Mouse (Mus musculus) MEL (cell line): ENCODE results near the gene Tex46. TPM values are rescaled to one million over a fixed set of nuclear protein-coding genes. Genes with fewer than 3 reads are reported as not detected.

Experiments
- DNase-seq: peaks from one replicate; pipeline ENCODE4 v3.0.0; 2011; ENCODE audit warnings: low read depth, low spot score
- H3K27ac ChIP-seq: 2 replicates; pipeline ENCODE4 v1.5.1; 2012; ENCODE audit warnings: low read depth, mild to moderate bottlenecking, control low read depth, low read length, moderate library complexity; ENCODE audit not compliant: control insufficient read depth
- H3K27me3 ChIP-seq, 2 experiments: fragments of 150-350 bp in 1 of 2; sonication (generic) in 1 of 2; 2 replicates each; pipeline ENCODE4 v1.6.1; 2012; ENCODE audit warnings: low read length in 2 of 2, mild to moderate bottlenecking in 2 of 2, improper control_type of control experiment in 1 of 2, moderate library complexity in 1 of 2; ENCODE audit not compliant: insufficient read depth in 2 of 2, control insufficient read depth in 1 of 2
- H3K36me3 ChIP-seq, 2 experiments: 2 replicates each; pipeline ENCODE4 v1.6.1; 2012 to 2014; ENCODE audit warnings: low read length in 2 of 2, improper control_type of control experiment in 1 of 2, inconsistent platforms in 1 of 2, mild to moderate bottlenecking in 1 of 2; ENCODE audit not compliant: insufficient read depth in 2 of 2, control insufficient read depth in 1 of 2
- H3K4me1 ChIP-seq, 2 experiments: fragments of 150-350 bp in 1 of 2; sonication (generic) in 1 of 2; 2 replicates each; pipeline ENCODE4 v1.6.1; 2012; ENCODE audit warnings: low read length in 2 of 2, improper control_type of control experiment in 1 of 2, mild to moderate bottlenecking in 1 of 2; ENCODE audit not compliant: insufficient read depth in 2 of 2, control insufficient read depth in 1 of 2
- H3K4me3 ChIP-seq, 2 experiments: fragments of 150-350 bp in 1 of 2; sonication (generic) in 1 of 2; 2 replicates each; pipeline ENCODE4 v1.5.1; 2012; ENCODE audit warnings: low read depth in 2 of 2, low read length in 2 of 2, mild to moderate bottlenecking in 2 of 2, moderate library complexity in 2 of 2, control low read depth in 1 of 2, improper control_type of control experiment in 1 of 2; ENCODE audit not compliant: control insufficient read depth in 1 of 2, insufficient read depth in 1 of 2
- H3K79me2 ChIP-seq: 2 replicates; pipeline ENCODE4 v1.6.1; 2012; ENCODE audit warnings: mild to moderate bottlenecking, low read length, moderate library complexity; ENCODE audit not compliant: control insufficient read depth, poor library complexity, insufficient read depth
- H3K9ac ChIP-seq: 2 replicates; pipeline ENCODE4 v1.6.1; 2012; ENCODE audit warnings: low read depth, mild to moderate bottlenecking, control low read depth, low read length, moderate library complexity; ENCODE audit not compliant: control insufficient read depth, poor library complexity, severe bottlenecking
- H3K9me3 ChIP-seq: fragments of 150-350 bp; sonication (generic); replicated peaks from 2 replicates; pipeline ENCODE4 v1.6.1; 2012; ENCODE audit warnings: mild to moderate bottlenecking, low read length, improper control_type of control experiment, moderate library complexity; ENCODE audit not compliant: insufficient read depth
- BHLHE40 ChIP-seq: IDR thresholded peaks from 2 replicates; pipeline ENCODE4 v1.6.1; 2012; ENCODE audit warnings: low read depth, mild to moderate bottlenecking, inconsistent platforms, low read length, improper control_type of control experiment, borderline replicate concordance
- CHD1 ChIP-seq: IDR thresholded peaks from 2 replicates; pipeline ENCODE4 v1.6.1; 2012; ENCODE audit warnings: low read depth, mild to moderate bottlenecking, inconsistent platforms, low read length, improper control_type of control experiment
- CTCF ChIP-seq, 3 experiments: IDR thresholded peaks in 2 of 3; conservative IDR thresholded peaks in 1 of 3; 2 replicates each; pipeline ENCODE4 v1.5.1; 2011 to 2012; ENCODE audit warnings: low read length in 3 of 3, low read depth in 2 of 3, mild to moderate bottlenecking in 2 of 3, improper control_type of control experiment in 1 of 3, inconsistent platforms in 1 of 3, mixed read lengths in 1 of 3, moderate library complexity in 1 of 3; ENCODE audit not compliant: control insufficient read depth in 1 of 3, insufficient read depth in 1 of 3, poor library complexity in 1 of 3, severe bottlenecking in 1 of 3
- GABPA ChIP-seq: IDR thresholded peaks from 2 replicates; pipeline ENCODE4 v1.6.1; 2012; ENCODE audit warnings: low read depth, mild to moderate bottlenecking, inconsistent platforms, low read length, improper control_type of control experiment, moderate library complexity
- JUND ChIP-seq: IDR thresholded peaks from 2 replicates; pipeline ENCODE4 v1.6.1; 2011; ENCODE audit warnings: low read depth, mild to moderate bottlenecking, improper control_type of control experiment, low read length
- MAZ ChIP-seq: IDR thresholded peaks from 2 replicates; pipeline ENCODE4 v1.6.1; 2012; ENCODE audit warnings: low read depth, mild to moderate bottlenecking, inconsistent platforms, low read length, improper control_type of control experiment
- MEF2A ChIP-seq: IDR thresholded peaks from 2 replicates; pipeline ENCODE4 v1.6.1; 2014; ENCODE audit warnings: low read depth, mild to moderate bottlenecking, inconsistent platforms, low read length, improper control_type of control experiment; ENCODE audit not compliant: poor library complexity, insufficient replicate concordance, severe bottlenecking; ENCODE audit errors: extremely low read depth
- MYB ChIP-seq: IDR thresholded peaks from 2 replicates; pipeline ENCODE4 v1.6.1; 2011; ENCODE audit warnings: mild to moderate bottlenecking, low read depth, low read length, improper control_type of control experiment
- NELFE ChIP-seq: IDR thresholded peaks from 2 replicates; pipeline ENCODE4 v1.6.1; 2011; ENCODE audit warnings: low read depth, low read length, improper control_type of control experiment
- NRF1 ChIP-seq: IDR thresholded peaks from 2 replicates; pipeline ENCODE4 v1.6.1; 2014; ENCODE audit warnings: low read depth, mild to moderate bottlenecking, inconsistent platforms, low read length, improper control_type of control experiment, moderate library complexity; ENCODE audit not compliant: poor library complexity, insufficient read depth, severe bottlenecking
- POLR2A ChIP-seq, 2 experiments: IDR thresholded peaks; 2 replicates each; pipeline ENCODE4 v1.6.1; 2011 to 2012; ENCODE audit warnings: low read length in 2 of 2, mild to moderate bottlenecking in 2 of 2, control low read depth in 1 of 2, improper control_type of control experiment in 1 of 2, low read depth in 1 of 2, moderate library complexity in 1 of 2; ENCODE audit not compliant: control insufficient read depth in 1 of 2, insufficient read depth in 1 of 2, poor library complexity in 1 of 2
- POLR2AphosphoS2 ChIP-seq: IDR thresholded peaks from 2 replicates; pipeline ENCODE4 v1.6.1; 2011; ENCODE audit warnings: low read length, improper control_type of control experiment
- POLR2AphosphoS5 ChIP-seq: IDR thresholded peaks from 2 replicates; pipeline ENCODE4 v1.6.1; 2012; ENCODE audit warnings: low read depth, borderline replicate concordance, mild to moderate bottlenecking, inconsistent platforms, low read length, moderate library complexity, mixed read lengths
- RAD21 ChIP-seq: IDR thresholded peaks from 2 replicates; pipeline ENCODE4 v1.6.1; 2011; ENCODE audit warnings: mild to moderate bottlenecking, low read depth, low read length, improper control_type of control experiment
- RCOR1 ChIP-seq: IDR thresholded peaks from 2 replicates; pipeline ENCODE4 v1.6.1; 2012; ENCODE audit warnings: low read depth, mild to moderate bottlenecking, inconsistent platforms, low read length, improper control_type of control experiment
- SIN3A ChIP-seq: IDR thresholded peaks from 2 replicates; pipeline ENCODE4 v1.6.1; 2012; ENCODE audit warnings: low read length, improper control_type of control experiment, inconsistent platforms
- SMC3 ChIP-seq: IDR thresholded peaks from 2 replicates; pipeline ENCODE4 v1.6.1; 2011; ENCODE audit warnings: low read depth, low read length, improper control_type of control experiment
- TAL1 ChIP-seq: IDR thresholded peaks from 2 replicates; pipeline ENCODE4 v1.6.1; 2012; ENCODE audit warnings: mild to moderate bottlenecking, inconsistent platforms, low read length, moderate library complexity, mixed read lengths
- TBP ChIP-seq: IDR thresholded peaks from 2 replicates; pipeline ENCODE4 v1.8.0; 2011; ENCODE audit warnings: low read depth, low read length, improper control_type of control experiment
- TCF12 ChIP-seq: IDR thresholded peaks from 2 replicates; pipeline ENCODE4 v1.6.1; 2014; ENCODE audit warnings: low read depth, mild to moderate bottlenecking, inconsistent platforms, low read length, improper control_type of control experiment, moderate library complexity
- UBTF ChIP-seq: IDR thresholded peaks from 2 replicates; pipeline ENCODE4 v1.6.1; 2012; ENCODE audit warnings: low read depth, mild to moderate bottlenecking, inconsistent platforms, low read length, improper control_type of control experiment, moderate library complexity, borderline replicate concordance; ENCODE audit not compliant: insufficient read depth
- USF1 ChIP-seq: IDR thresholded peaks from 2 replicates; pipeline ENCODE4 v1.6.1; 2014; ENCODE audit warnings: low read depth, mild to moderate bottlenecking, inconsistent platforms, low read length, improper control_type of control experiment, moderate library complexity
- USF2 ChIP-seq, 2 experiments: IDR thresholded peaks; 2 replicates each; pipeline ENCODE4 v1.6.1; 2011 to 2012; ENCODE audit warnings: improper control_type of control experiment in 2 of 2, low read length in 2 of 2, borderline replicate concordance in 1 of 2, inconsistent platforms in 1 of 2, low read depth in 1 of 2, mild to moderate bottlenecking in 1 of 2; ENCODE audit not compliant: insufficient read depth in 1 of 2
- ZMIZ1 ChIP-seq: IDR thresholded peaks from 2 replicates; pipeline ENCODE4 v1.6.1; 2012; ENCODE audit warnings: low read depth, mild to moderate bottlenecking, inconsistent platforms, low read length, improper control_type of control experiment, moderate library complexity
- ZNF384 ChIP-seq: IDR thresholded peaks from 2 replicates; pipeline ENCODE4 v1.6.1; 2012; ENCODE audit warnings: low read depth, mild to moderate bottlenecking, inconsistent platforms, low read length, improper control_type of control experiment
- polyA plus RNA-seq, 2 experiments: library from polyadenylated mRNA; stranded (reverse) in 1 of 2; unstranded in 1 of 2; fragments of >175 nt in 1 of 2; fragments of >200 nt in 1 of 2; gene quantifications; 2 replicates each; pipeline versions ENCODE4 v1.2.1 to v1.2.4; 2012; ENCODE audit warnings: low replicate concordance in 2 of 2, low read depth in 1 of 2; ENCODE audit not compliant: insufficient read length in 2 of 2, insufficient read depth in 1 of 2, missing spikeins in 1 of 2
- total RNA-seq: library from RNA; depleted of rRNA; stranded (reverse); fragments of 300-350 nt; gene quantifications from 2 replicates; pipeline ENCODE4 v1.2.3, GENCODE M21; 2012; rRNA removed

Tex46 gene
- total RNA-seq: not detected in 2 replicates
- polyA plus RNA-seq: not detected

DNA sequence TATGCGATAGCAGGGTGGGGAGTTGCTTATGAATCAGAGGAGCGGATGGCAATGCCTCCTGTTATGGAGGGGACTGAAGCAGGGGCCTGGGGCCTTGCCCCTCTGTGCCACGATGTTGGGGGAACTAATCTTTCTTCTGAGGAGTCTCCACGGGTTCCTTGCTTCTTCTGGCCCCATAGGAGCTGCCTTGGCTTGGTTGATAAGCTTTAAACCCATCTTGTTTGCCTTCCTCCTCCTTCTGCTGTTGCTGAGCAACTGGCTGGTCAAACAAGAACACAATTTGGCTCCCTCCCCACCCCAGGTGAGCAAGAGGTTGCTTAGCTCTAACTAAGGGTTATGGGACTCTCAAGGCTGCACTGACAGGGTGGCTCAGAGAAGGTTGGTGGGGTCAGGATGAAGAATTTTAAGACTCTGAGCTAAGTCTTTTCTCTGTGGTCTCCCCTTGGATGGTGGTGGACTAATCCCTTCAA, at the start of gene Tex46:
TSS of gene Tex46 (plus strand) at position 51 of the 470 bp plus-strand sequence.
- no peak within 1 kb of the TSS for H3K4me3 ChIP-seq
- no peak for TF ChIP-seq POLR2AphosphoS5
- no peak for TF ChIP-seq TCF12
- TF ChIP-seq BHLHE40: no peak
- no peak for TF ChIP-seq TAL1
- no peak for TF ChIP-seq MAZ
- no peak for TF ChIP-seq ZNF384
- no peak for TF ChIP-seq JUND
- no peak for TF ChIP-seq CHD1
- TF ChIP-seq MEF2A: no peak
- TF ChIP-seq NRF1: no peak
- no peak for TF ChIP-seq RAD21
- TF ChIP-seq SIN3A: no peak
- TF ChIP-seq SMC3: no peak
- TF ChIP-seq RCOR1: no peak
- no peak for TF ChIP-seq USF1
- TF ChIP-seq GABPA: no peak
- TF ChIP-seq MYB: no peak
- no peak for TF ChIP-seq USF2 (IDR thresholded peaks at IDR 0.05; ENCODE audit: borderline replicate concordance in 1 of 2, insufficient read depth in 1 of 2, low read depth in 1 of 2, low read length in 2 of 2)
- H3K27ac ChIP-seq: no peak within 1 kb of the TSS
- no peaks in the 10 kb centered on the region for H3K79me2 ChIP-seq
- H3K36me3 ChIP-seq: no peaks in the 10 kb centered on the region
- H3K9ac ChIP-seq: no peak within 1 kb of the TSS
- no peaks in the 10 kb centered on the region for H3K27me3 ChIP-seq
- H3K4me1 ChIP-seq: no peaks in the 10 kb centered on the region
- no peaks in the 10 kb centered on the region for H3K9me3 ChIP-seq
- DNase-seq: no peak

GRCm38 (mm10) chr4:136562755-136563154, 47.5 kb upstream of the Tex46 start:
- H3K27me3 ChIP-seq: no peaks in the 10 kb centered on the region
- no peak overlapping the region for H3K9ac ChIP-seq
- no peaks in the 10 kb centered on the region for H3K9me3 ChIP-seq
- no peak overlapping the region for H3K4me3 ChIP-seq
- DNase-seq: no peak
- H3K4me1 ChIP-seq: no peaks in the 10 kb centered on the region
- H3K27ac ChIP-seq: no peak overlapping the region
- H3K79me2 ChIP-seq: no peaks in the 10 kb centered on the region
- H3K36me3 ChIP-seq: peaks cover 0 to 25% of the 10 kb centered on the region in 2 experiments; a peak in 3 of 4 replicates
- TF ChIP-seq CTCF (IDR thresholded peaks at IDR 0.05 in 2 of 3, conservative IDR thresholded peaks at IDR 0.05 in 1 of 3; ENCODE audit: control insufficient read depth in 1 of 3, insufficient read depth in 1 of 3, low read depth in 2 of 3, low read length in 3 of 3, poor library complexity in 1 of 3, severe bottlenecking in 1 of 3) (no peak), UBTF (no peak), TBP (no peak), ZMIZ1 (no peak), ZNF384 (no peak), GABPA (no peak), POLR2A (IDR thresholded peaks at IDR 0.05; ENCODE audit: control insufficient read depth in 1 of 2, insufficient read depth in 1 of 2, low read depth in 1 of 2, low read length in 2 of 2, poor library complexity in 1 of 2) (no peak), POLR2AphosphoS5 (no peak), NRF1 (no peak), NELFE (no peak), POLR2AphosphoS2 (no peak), USF1 (no peak), JUND (no peak)
- TF ChIP-seq, all 39 proteins: peak for 0
